Mouse (Mus musculus) lung, adult 2 months (tissue): Measurements from ENCODE around the gene Usp30.
A peak's percentile ranks its signal among the peaks of the same experiment; 100 is the strongest.

ENCODE experiments used
- CTCF ChIP-seq: fragments of 200-500 bp; IDR thresholded peaks from 2 replicates; pipeline ENCODE4 v1.5.1; 2011; ENCODE audit warnings: mild to moderate bottlenecking, low read length, control low read depth; ENCODE audit not compliant: insufficient read depth
- POLR2A ChIP-seq: fragments of 200-500 bp; IDR thresholded peaks from 2 replicates; pipeline ENCODE4 v1.6.1; 2011; ENCODE audit warnings: low read depth, mild to moderate bottlenecking, control low read depth, low read length, borderline replicate concordance; ENCODE audit errors: extremely low read depth

- TF ChIP-seq CTCF (no peak), POLR2A (peak; percentile 42; the same call in 1 of the 2 replicates)
Measured at GRCm38 (mm10) chr5:114099709-114100389, 34.6 kb downstream of the Usp30 start.
